Mouse (Mus musculus) ovary, postnatal 10 days (tissue): ENCODE measurements at regions not wholly inside any gene's neighbourhood (a gene's known extent, or its start where the extent isn't known, plus 50 kb on each side); places are given as distances from the start of the nearest gene placed in this dataset.

Experiments used
- DNase-seq: peaks from one replicate; pipeline ENCODE4 v3.0.0; 2022; ENCODE audit warnings: low spot score

DNA sequence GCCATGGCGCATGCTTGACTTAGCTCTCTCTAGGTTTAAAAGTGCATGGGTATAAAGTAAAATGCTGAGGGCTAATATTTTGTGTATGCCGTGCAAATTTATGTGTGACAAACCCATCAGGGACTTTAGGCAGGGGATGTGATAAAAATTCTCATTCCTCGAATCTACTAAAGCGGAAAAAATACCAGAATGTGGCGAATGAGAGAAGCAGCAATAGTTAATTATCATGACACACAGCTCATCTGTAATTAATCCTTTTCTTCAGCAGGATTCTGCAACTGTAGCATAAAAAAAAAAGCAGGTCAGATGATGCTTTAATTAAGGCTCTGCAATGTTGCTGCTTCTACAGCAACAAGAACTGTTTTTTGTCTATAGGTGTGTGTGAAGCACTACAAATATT is 286.6 kb upstream of the Prkd1 start:
- no peak for DNase-seq

DNA sequence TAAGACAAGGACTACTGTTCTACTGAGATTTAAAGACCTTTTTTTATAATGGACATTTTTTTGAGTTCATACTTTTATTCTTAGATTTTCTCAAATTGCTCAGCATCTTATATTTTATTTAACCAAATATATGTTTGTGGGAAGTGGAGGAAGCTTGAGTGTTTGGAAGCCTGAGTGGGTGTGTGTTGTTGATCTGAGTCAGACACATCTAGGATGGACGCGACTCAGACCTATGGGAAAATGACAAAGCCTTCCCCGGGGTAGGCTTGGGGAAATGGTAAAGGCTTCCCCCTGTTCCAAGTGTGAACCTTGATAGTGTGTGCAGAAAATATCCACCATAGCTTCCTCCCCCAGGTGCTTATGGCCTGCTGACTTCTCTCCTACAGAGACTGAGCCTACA is 283.6 kb upstream of the Prkd1 start:
- no peak for DNase-seq

DNA sequence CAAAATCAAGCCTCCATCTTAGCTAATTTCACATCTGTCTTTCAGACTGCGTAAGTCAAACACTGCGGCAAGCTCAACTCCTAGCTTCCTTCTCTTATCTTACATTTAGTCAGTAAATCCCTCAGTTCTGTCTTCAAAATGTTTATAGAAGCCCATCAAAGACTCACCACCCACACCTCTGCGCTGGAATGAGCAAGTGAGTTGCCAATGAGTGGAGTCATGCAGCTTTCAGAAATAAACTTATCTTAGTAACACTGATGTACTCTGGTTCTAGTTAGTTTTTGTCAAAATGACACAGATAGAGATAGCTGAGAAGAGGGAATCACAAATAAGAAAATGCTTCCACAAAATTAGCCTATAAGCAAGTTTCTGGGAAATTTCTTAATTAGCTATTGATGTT is 280.7 kb upstream of the Prkd1 start:
- DNase-seq, result no peak

DNA sequence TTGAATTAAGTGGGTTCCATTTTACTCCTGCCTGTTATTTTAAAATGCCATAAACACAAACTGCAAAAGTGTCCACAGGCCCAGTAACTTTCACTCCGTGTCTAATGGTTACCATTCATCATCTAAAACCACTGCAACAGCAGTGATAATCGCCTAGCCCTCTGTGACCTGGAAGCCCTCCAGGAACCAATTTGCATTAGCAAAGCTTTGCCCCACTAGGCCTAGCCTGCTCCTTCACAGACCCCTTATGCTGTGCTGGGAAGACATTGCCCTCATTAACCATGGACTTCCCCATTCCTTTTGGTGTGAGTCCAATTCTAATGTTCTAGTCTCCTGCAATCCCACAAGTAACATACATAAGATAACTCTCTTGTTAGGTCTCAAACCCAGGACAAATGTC is 277.3 kb upstream of the Prkd1 start:
- DNase-seq, result no peak

DNA sequence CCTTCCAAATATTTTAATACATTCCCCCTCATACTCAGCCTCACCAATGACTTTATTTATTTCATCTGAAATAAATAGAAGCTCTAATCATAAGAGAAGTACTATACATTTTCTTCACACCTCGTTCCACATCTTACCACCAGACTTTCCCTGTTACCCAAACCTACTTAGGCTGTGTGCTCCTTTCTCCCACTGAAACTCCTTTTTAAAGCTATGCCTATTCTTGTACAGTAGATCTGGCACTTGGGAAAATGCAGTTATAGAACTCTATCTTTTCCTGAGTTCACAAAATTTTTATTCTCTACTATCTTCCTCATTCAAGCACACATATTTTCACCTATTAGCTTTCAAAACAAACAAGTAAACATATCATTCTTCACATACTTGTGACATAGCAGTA is 272.8 kb upstream of the Prkd1 start:
- no peak for DNase-seq

DNA sequence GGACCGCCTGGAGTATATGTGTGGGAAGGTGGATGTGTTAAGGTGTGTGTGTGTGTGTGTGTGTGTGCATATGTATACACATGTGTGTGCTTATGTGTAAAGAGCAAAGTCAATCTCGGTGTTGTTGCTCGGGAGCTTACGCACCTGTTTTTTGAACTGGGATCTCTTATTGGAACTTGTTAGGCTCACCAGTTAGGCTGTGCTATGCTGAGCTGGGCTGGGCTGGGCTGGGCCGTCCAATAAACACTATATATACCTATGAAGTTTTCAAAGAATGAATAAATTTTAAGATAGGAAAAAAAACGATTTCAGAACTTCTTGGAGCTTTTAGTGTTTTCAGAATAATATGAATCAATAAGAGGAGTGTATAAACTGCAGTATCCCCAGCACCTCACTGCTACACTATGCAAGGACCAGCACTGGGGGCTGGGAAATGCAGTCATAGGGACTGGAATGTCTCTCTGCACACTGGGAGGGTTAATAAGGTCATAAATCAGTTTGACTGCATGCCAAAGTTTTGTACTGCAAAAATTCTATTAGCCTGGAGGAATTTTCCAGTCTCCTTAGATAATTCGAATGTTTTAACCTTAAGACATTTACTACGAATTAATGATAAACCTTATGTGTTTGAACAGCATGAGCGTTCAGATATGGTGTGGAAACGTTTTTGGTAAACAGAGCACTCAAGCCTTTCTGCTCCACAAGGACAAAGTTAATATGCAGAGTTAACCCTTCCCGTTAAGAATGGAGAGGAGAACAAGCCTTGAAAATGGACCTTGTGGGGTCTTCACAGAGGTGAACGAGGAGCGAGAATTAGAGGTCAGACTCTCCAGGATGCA is 250.9 kb upstream of the Prkd1 start:
- DNase-seq, result no peak

DNA sequence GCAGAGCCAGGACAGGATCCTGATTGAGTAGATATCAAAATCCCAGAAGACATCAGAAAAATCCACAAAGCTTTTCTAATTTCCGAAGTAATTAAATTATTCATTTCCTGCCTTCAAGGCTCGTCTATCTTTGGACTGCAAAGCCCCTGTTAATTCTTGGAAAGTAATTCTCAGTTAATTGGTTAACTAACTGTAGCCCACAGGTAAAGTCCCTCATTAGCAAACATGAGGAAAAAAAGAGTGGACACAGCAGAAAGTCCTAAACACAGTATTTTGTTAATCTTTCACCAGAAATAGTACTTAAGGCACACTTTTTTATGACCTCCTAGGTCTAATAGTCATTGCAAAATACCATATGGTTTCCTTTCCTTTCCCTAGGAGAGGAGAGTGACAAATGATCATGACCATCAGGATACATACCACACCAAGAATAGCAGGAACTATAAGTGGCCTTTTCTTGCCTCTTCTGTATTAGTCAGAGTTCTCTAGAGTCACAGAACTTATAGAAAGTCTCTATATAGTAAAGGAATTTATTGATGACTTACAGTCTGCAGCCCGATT is 248.8 kb upstream of the Prkd1 start:
- DNase-seq, result no peak

DNA sequence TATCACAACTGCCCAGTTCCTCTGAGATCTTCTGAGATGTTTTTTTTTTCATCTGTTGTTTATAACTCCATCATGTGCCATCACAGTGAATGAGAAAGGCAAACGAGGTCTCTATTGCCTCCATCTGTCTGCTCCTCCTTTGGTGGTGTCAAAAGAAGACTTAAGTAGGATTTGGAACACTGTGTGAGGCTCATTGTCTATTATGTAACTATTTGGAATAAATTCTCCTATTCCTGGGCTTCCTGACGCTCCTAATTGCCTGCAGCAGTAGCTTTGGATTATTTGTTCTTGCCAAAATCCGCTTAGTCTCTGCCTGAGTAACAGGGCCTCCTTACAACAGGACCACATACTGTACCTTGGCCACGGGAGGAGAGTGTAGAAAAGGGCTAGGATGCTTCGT is 244.7 kb upstream of the Prkd1 start:
- no peak for DNase-seq

DNA sequence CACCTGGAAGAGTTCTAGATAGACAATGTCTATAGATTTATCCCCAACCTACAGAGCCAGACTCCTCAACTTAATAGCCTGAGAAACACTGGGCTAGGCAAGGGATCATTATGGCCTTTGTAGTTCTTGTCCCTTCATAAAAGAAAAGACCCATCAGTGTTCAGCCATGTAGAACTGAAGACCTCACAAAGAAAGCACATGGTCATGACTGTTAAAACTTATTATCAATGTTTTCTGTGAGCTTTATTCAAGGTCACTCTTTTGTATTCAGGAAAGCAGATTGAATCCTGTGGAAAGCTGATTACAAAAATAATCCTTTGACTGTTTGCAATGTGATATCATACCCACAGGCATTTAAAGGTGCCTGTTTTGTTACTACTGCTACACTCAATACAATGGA is 226.9 kb upstream of the Prkd1 start:
- no peak for DNase-seq

DNA sequence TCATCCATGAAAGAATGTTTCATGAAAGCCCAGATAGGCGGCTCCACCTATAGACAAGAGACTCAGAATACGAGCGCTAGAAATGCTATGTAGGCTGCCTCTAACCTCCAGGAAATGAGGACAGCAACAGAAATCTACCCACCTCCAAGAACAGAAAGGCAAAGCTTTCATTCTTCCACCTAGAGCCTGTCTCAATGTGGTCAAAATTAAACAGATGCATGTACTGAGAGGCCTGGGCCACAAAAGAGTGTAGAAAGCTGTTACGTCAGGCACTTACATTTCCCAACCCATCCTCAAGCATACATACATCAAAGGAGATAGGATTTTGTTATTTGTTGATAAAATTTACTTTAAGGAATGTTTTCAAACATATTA is 225.1 kb upstream of the Prkd1 start:
- DNase-seq, result no peak

DNA sequence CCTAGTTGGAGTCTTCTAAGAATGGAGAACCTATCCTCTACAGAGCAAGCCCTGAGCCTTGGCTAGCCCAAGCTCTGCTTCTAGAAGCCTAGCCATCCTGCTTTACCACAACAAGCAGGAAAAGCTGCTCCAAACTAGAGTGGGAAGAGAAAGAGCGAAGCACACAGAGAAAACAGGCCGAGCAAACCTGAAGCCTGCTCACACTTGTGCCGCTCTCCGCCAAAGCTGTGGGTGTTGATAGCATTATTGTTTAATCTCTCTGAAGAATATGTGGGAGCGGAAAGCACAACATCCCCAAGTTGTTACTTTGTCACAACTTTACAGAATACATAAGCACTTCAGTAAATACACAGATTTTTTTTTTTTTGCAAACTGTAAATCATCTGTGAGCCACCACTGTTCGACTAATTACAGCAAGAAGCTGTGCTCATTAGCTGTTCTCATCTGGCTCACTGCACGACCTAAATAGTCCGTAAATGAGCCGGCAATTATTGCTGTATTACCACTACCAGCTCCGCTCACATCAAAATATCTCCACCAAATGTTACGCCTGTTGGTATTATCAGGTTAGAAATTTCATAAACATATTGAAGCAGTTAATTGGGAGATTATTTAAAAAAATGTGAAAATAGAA is 224.6 kb upstream of the Prkd1 start:
- DNase-seq, result no peak

DNA sequence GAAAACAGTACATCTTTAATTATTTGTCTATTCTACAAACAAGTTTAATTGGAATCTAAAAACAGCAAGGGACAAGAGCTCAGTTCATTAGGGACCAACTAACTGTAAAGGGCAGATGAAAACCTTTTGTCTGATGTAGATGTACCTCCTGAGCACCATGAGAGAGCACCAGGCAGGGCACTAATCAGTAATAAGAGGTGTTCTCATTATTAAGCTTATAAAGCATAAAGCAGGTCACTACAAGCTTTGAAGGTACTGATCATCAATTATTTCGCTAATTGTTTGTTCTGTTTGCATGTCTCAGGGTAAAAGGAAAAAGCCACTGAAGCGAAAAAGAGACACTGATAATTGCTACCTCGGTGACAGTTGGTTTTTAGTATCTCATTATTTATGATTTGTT is 202.7 kb upstream of the Prkd1 start:
- DNase-seq, result no peak

DNA sequence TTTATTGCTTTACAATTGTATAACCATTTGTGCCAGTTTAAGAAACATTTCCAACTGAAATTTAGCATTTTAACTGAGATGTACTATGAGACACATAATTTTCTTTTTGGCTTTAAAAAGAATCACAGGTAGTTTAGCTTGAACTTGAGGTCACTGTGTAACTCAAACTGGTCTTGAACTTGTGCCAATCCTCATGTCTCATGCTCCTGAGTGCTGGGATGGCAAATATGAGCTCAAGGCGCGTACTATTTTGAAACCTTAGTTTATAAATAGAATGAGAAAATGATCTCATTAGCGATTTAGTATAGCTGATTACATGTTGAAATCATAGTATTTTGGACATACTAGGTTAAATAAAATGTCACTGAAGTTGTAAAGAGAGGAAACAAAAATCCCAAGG is 199.1 kb upstream of the Prkd1 start:
- DNase-seq, result no peak

DNA sequence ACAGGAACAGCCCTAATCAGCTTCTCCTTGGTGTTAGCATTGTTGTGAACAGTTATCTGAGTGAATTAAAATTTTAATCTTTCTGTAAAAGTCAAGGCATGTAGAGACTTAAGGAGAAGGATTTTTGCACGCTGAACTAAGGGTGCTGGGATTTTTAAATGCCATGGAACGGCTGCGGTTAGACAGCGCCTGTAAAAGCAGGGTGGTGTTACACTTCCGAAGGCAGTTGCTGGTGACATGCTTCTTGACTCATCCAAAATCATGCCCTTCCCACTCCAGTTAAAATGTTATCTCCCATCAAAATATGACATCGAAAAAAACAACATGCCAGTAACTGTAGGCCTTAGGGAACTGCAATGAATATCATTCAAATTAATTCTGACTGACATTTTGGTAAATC is 193.8 kb upstream of the Prkd1 start:
- no peak for DNase-seq

DNA sequence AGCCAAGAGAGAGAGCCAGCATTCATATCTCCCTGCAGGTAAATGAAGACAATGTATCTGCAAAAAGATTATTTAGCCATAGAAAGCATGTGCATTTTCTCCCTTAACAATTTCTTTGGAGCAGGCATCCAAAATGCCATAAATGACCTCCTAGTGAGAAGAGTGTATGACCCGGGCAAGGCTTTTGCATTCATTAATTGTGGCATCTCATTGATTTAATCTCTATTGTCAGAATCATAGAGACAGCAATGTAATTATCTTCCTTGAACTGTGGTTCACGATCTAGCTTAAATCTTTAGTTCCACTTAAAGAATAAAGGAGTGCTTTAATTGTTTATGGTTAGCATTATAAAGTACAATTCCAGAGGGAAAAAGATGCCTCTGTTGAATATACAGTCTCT is 190.5 kb upstream of the Prkd1 start:
- no peak for DNase-seq

DNA sequence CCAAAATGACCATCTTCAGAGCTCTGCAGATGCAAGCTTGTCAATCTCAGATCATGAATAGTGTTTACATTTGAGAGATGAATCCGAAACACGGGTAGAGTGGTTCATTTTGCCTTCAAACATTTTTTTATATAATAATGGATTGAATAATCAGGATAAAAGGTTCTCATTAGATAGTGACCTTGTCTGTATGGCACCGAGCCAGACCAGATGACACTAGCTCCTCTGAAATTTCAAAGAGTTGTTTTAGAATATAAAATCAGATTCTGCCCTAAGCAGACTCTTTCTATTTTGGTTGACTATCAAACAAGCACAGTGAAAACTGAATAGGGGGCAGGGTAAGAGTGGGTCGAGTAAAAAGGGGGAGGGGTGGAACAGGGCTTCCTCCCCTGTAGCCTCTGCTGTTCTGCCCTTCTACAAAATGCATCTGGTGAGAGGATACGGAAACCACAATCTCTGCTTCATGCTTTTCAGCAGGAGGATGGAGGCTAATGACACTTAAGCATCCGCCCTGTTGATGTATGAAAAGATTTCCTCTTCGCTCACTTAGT is 159.9 kb upstream of the Prkd1 start:
- no peak for DNase-seq

DNA sequence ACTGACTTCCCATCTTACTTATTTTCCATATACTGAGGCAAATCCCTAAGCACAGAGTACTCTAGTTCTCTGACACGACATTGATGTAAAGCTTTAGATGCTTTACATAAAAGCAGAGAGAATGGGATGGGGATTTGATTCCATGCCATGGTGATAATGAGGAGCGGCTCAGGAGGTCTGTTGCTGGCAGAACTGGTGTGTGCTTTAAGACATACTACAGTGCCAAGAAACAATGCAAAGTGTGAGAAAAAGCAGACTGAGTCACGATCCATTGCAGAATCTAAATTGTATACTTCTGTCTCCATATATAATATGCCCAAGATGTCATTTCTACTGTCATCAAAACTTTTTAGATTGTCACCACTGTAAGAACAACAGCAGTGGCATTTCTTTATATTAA is 155.5 kb upstream of the Prkd1 start:
- DNase-seq, result no peak

DNA sequence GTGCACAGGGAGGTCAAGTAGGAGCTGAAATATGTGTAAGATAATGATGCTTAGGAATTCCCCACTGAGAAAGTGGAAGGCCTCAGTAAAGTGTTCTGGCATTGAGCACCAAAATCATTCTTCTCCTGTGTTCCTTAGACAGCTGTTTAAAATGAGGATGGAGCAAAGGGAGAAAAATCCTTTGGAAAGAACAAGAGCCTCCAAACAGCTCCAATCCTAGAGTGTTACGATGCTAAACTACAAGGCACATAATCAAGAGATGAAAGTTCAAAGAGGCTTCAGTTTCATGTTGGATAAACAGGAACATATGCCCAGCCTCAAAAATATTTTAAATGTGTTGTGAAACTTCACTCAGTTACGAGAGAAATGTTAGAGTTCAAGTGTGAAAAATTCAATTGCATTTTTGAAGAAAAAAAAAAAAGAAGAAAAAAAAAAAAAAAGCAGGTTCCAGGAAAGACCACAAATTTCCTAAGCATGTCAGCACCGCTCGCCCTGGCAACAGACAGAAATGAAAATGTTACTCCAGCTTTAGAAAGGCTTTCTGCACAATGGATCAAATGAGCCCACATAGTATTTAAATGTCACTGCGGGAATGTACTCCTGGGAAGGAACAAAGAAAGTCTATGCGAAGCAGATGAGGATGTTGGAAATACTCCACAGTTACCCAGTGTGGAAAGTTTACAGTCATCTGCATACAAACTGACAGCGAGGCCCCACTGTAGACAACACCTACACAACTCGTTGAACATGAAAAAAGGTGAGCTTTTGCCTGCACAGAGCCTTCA is 116.5 kb upstream of the Prkd1 start:
- DNase-seq, result no peak

DNA sequence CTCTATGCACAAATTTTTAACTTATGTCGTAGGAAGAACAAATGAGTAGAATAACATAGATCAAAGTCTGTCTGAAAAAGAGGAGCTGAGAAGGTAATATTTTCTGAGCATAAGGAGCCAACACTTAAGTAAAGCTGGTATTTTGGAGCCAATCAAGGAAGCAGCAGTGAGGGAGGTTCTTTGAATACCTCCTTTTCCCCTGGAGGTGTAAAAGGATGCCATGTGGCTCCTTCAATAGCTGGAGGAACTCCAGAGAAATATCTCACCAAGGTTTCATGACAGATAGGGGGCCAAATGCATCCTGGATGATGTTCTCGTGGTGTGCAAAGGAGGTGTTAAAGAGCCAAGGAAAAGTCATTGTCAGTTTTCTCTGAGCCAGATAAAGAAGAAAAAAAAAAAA is 115.6 kb upstream of the Prkd1 start:
- no peak for DNase-seq

DNA sequence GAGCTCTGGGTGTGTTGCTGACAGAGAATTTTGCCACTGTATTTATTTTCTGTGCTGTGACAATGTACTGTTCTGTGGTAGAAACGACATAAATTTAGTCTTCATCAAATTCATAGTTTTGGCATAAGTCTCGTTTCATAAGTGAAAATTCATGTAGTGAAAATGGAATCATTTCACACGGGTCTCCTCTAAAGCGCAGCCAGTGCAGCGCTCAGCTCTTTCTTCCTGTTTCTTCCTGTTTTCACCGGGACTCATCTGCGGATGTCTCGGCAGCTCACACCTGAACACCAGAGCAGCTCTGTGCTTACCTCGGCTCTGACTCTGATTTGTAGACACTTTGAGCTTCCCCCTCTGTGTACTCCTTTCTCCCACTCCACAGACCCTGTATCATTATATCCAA is 85.2 kb upstream of the Prkd1 start:
- DNase-seq, result no peak

DNA sequence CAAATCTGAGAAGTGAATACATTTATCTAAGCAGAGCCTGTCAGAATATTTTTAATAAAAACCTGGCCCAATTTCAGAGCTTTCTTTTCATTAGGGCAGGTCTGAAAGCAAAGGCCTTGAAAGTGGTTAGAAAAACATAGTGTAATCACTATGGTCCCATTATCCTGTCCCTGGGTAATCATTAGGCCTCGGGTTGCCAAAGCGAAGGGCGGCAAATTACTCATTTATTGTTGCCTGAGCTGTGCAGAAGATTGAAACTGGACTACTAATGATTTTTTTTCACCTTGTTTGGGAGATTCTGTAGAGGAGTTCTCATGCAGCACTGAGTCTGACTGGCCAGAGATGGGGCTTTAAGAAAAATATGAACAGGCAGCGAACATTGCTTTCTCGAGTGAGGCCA is 63.7 kb upstream of the Prkd1 start:
- no peak for DNase-seq

DNA sequence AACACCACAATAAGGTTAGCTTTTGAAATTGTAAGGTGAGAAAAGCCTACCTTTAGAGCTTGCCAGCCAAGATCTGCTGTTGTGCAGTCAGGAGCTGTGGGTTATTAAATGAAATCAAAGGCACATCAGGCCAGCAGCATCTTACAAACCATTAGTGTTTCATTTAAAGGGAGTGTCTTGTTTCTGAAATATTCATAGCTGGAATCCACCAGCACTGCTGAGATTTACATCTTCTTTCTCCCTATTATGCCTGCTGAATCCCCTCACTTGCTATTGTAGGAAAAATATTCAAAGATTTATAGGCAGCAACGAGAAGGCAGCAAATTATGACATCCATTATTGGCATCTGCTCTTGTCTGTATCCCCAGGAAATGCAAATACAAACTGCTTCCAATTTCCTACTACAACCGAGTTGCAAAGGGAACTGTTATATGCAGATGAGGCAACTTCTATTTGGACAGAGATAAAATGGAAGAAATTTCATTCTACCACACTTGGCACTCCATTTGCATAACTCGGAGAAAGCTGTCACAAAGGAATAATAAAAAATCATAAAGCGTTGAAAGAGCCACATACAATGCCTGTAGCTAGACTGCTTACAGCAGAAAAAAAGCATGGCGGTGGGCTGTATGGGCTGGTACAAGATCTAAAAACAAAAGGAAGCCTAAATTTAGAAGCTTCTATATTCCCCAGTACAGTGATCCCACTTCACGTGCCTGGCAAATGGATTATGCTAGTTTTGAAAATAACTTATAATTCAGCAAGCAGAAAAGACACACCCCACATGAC is 60.3 kb upstream of the Prkd1 start:
- no peak for DNase-seq
